Mouse (Mus musculus) ZHBTc4 (cell line): ENCODE results near the gene Ano5.

ENCODE experiments used
- DNase-seq: peaks from one replicate; pipeline ENCODE4 v3.0.0-alpha.2; 2011; ENCODE audit warnings: low read depth, low spot score

Gene Ano5

DNA sequence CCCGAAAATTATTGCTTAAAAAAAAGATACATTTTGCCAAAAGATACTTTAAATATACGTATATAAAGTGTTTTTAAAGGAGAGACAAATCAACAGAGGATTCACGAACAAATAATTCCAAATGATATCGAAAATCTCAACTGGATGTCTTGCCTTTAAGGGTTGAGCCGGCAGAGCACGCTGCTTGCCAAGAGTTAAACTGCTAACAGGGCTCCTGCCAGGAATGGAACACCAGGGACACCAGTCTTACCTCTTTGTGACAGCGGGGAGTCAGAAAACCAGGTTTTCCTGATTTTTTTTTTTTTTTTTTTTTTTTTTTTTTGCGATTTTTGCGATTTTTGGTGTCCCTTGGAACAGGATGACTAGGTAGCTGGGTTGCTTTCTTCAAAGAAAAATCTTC is 117.5 kb downstream of the Ano5 start:
- DNase-seq, result no peak

DNA sequence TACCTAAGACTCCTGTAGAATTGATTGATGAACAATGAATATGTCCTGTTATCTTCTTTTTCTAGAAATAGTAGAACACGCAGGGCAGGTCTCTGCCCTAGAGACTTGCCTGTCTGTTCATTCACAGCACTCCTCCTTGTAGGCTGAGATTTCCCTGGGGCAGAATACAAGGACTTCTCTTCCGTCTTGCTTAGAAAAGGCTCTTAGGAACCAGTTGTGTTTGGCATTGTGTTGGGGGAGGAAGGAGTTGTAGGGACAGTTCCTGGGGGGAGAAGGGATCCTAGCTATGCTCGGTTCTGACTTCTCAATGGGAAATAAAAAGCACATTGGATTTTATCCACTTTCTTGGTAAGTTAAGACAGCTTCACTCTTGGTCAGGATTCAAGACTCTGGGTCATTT is 118.4 kb downstream of the Ano5 start:
- DNase-seq, result no peak

DNA sequence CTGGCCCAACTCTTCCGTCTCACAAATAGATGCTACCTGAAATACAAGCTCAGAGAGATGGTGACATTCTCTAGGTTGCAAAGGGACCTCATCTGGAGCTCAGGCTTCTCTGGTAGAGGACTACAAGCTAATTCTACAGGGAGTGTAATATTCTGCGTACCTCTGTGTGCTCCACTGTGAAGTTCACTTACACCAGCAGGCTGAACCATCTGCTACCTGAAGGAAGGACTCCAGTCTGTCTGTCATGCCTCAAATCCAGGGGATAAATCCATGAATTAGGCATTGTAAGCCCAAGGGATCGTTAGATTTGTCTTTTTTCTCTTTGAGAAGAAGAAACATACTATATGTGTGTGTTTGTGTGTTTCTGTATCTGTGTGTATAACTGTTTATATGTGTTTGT is 120.3 kb downstream of the Ano5 start:
- no peak for DNase-seq

GRCm38 (mm10) chr7:51632543-51633229 is 121.9 kb downstream of the Ano5 start:
- DNase-seq, result no peak

- no peak for DNase-seq
Observed at GRCm38 (mm10) chr7:51633230-51633844, 122.5 kb downstream of the Ano5 start.
